Mouse (Mus musculus): ENCODE measurements around the gene Chgb.

GRCm38 (mm10) chr2:132781439-132782068 lies 476 bp downstream of the Chgb start:
- TF ChIP-seq CTCF (IDR thresholded peaks at IDR 0.05; ENCODE audit: extremely low read depth, insufficient read depth, low read length) (no peak), POLR2A (IDR thresholded peaks at IDR 0.05; ENCODE audit: extremely low read depth, insufficient read depth, low read length) (peak; percentile 55; the same call in 1 of the 2 replicates)
